Mouse (Mus musculus): ENCODE data around the gene Hist1h3c. TPM values are rescaled to one million over a fixed set of nuclear protein-coding genes. Genes with fewer than 3 reads are reported as not detected.
"Not testable (repeated sequence)": the region's sequence is repeated elsewhere in the genome, so short reads cannot be mapped to it uniquely, and the experiment has no call there.

Hist1h3c gene
- total RNA-seq, 2 experiments from 2014 or later = 1.9 to 2.6 TPM

GRCm38 (mm10) chr13:23743963-23744362 is 1.4 kb downstream of the Hist1h3c start:
- intact Hi-C loops (cut with DNase I) = loop anchor here (5.0 kb wide), 1 partner anchor 162 kb away; the partner anchor contains the start of gene Hist1h4d
- no peak for DNase-seq (ENCODE audit: low spot score in 2 of 2)

DNA sequence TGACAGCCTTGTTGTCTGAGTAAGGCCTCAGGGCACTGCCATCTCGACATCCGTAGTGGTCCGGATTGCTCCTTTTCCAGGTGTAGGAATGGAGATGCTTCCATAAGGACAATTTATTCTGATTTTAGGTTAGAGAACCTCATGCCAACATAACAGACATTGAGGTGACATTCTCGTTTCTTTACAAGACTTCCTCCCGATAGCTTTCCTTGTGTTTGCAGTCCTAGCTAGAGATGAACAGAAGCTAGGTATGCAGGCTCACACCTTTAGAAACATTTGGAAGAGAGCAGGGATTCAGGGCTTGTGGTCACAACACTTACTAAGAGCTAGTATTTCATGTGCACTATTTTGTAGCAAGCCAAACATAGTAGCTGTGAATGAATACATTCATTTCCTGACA is 2.2 kb downstream of the Hist1h3c start:
- no peak for DNase-seq (ENCODE audit: low spot score in 2 of 2)
- intact Hi-C loops (cut with DNase I) = loop anchor here (5.0 kb wide), 1 partner anchor 161 kb away; the partner anchor contains the start of gene Hist1h4d

- no peak for DNase-seq (ENCODE audit: low spot score in 2 of 2)
- intact Hi-C loops (cut with DNase I) = loop anchor here (5.0 kb wide), 1 partner anchor 160 kb away; the partner anchor contains the start of gene Hist1h4d
These were observed 3.4 kb downstream of the Hist1h3c start for GRCm38 (mm10) chr13:23742007-23742406.

- intact Hi-C loops (cut with DNase I) = loop anchor here (5.0 kb wide), 1 partner anchor 159 kb away; the partner anchor contains the start of gene Hist1h4d
- DNase-seq (ENCODE audit: low spot score in 2 of 2) = no peak
These were observed 4.5 kb downstream of the Hist1h3c start for GRCm38 (mm10) chr13:23740910-23741309.

DNA sequence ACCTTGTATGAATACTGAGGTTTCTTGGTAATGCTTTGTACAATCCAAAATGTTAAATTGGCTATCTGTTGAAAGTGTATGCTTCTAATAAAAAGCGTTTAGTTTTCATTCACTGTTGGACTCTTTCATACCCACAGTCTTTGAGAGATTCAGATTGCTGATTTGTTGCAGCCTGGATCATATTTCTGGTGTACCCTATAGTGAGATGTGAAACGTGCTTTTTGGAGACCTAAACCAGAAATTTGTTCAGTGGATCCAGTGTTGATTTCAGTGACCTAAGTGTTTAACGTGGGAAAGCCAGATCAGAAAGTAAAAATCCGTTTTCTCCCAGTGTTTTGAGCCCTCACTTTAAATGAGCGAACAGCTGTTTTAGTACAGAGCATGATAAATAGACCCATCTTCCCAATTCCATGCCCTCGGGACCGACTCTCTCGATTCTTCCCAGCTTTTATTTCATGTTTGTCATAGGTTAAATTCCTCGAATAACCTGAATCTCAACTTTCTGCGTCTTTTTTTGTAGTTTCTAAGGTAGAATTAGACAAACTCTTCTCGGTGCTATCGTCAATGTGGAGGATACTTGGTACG is 5.1 kb downstream of the Hist1h3c start:
- no peak for DNase-seq (ENCODE audit: low spot score in 2 of 2)
- intact Hi-C loops (cut with DNase I) = loop anchor here (5.0 kb wide), 1 partner anchor 158 kb away; the partner anchor contains the start of gene Hist1h4d

DNA sequence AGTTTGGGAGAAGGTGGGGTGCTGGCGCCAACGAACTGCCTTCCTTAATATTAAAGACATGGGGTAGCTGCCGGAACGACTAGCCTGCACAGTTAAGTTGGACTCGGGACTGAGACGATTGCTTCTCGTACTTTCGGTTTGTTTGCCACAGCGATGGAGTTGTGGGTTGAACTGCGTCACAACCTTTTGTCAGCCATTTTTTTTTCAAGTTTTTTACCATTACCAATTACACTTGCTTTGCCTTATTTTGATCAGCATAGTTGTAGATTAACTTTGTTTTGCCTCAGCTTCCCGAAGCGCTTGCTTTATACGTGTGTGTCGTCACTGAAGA is 5.5 kb downstream of the Hist1h3c start:
- intact Hi-C loops (cut with DNase I) = loop anchor here (2.0 to 5.0 kb wide), 3 partner anchors 41 to 158 kb away; partner anchors contain the start of genes Hist1h1e, Hist1h2be, Hist1h4c and Hist1h4d
- no peak for DNase-seq (ENCODE audit: low spot score in 2 of 2)

DNA sequence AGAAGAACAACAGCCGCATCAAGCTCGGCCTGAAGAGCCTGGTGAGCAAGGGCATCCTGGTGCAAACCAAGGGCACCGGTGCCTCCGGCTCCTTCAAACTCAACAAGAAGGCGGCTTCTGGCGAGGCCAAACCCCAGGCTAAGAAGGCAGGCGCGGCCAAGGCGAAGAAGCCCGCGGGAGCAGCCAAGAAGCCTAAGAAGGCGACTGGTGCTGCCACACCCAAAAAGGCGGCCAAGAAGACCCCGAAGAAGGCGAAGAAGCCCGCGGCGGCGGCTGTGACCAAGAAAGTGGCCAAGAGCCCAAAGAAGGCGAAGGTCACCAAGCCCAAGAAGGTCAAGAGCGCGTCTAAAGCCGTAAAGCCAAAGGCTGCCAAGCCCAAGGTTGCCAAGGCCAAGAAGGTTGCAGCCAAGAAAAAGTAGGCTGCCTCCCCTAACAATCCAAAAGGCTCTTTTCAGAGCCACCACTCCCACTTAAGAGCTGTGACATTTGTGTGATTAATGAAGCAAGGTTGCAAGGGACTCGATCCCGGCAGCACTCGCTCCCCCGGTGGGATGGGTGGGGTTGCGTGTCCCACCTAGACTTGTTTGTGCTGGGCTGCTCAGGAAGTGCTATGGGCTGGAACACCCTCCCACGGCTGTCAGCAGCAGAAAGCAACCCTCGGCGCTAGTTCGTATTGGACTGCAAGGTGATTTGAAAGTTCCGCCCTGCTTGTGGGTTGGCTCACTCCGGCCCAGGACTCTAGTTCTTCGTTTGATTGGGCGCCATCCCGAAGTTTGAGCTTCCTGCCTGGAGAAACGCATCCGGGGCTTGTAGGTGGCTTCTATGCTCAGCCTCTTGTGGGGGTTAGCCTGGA is 6.1 kb downstream of the Hist1h3c start:
- DNase-seq (ENCODE audit: low spot score in 2 of 2) = peak; percentile 94
- intact Hi-C loops (cut with DNase I) = loop anchor here (2.0 to 5.0 kb wide), 2 partner anchors 40 to 117 kb away; partner anchors contain the start of genes Hist1h1e, Hist1h2be and Hist1h4c

- intact Hi-C loops (cut with DNase I) = loop anchor here (2.0 to 5.0 kb wide), 2 partner anchors 40 to 116 kb away; partner anchors contain the start of genes Hist1h1e, Hist1h2be and Hist1h4c
- peak; percentile 88 to 89 for DNase-seq (ENCODE audit: low spot score in 2 of 2)
These were observed 6.7 kb downstream of the Hist1h3c start, which contains the start of gene Hist1h1c for GRCm38 (mm10) chr13:23738677-23739068. TSS of gene Hist1h1c (plus strand) at chr13:23738808.

DNA sequence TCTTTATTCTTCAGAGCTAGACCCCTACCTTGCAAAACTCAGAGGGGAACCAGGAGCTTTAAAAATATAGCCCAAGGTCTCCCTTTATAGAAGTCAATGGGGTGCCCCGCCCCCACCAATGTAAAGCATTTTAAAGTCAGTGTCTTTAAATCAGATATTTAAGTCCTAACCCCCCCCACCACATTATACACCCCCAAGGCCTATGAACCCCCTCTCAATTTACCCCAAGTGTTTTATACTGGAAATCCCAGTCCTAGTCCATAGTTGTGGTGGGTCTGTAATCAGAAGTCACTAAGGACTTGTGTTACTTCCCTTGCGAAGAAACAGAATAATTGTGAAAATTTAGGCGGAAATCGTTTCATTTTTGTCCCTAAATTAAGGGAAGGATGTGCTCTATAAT is 7.4 kb downstream of the Hist1h3c start:
- intact Hi-C loops (cut with DNase I) = loop anchor here (2.0 to 5.0 kb wide), 2 partner anchors 39 to 116 kb away; partner anchors contain the start of genes Hist1h1e, Hist1h2be and Hist1h4c
- DNase-seq (ENCODE audit: low spot score in 2 of 2) = no peak

DNA sequence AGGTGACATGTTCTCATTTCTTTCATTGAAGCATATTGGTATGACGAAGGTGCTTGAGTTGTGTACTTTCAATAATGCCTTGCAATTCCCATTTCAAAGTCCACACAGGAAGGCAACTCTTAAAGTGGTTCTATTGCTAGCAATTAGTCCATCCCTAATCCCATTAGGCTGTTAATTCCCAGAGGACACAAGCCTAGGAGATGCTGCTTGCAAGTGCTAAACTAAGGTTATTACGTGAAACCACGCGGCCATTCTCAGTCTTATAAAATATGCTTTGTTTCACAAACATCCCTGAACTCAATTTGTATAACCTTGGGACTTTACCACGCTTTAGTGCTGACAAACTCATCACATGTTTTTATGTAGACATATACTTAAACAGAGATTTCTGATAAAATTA is 8.3 kb downstream of the Hist1h3c start:
- intact Hi-C loops (cut with DNase I) = loop anchor here (5.0 kb wide), 1 partner anchor 115 kb away; the partner anchor contains the start of genes Hist1h1e and Hist1h2be

GRCm38 (mm10) chr13:23732156-23732804 is 13.1 kb downstream of the Hist1h3c start:
- DNase-seq (ENCODE audit: low spot score in 2 of 2) = no peak
- intact Hi-C loops (cut with DNase I) = loop anchor here (1.0 kb wide), 1 partner anchor 31 kb away; no protein-coding TSS in a partner anchor

More for the DNA sequence above, 8.3 kb downstream of the Hist1h3c start:
- no peak for DNase-seq (ENCODE audit: low spot score in 2 of 2)

GRCm38 (mm10) chr13:23730479-23730878 is 14.9 kb downstream of the Hist1h3c start:
- no peak for DNase-seq (ENCODE audit: low spot score in 2 of 2)
- intact Hi-C loops (cut with DNase I) = no loop called here

DNA sequence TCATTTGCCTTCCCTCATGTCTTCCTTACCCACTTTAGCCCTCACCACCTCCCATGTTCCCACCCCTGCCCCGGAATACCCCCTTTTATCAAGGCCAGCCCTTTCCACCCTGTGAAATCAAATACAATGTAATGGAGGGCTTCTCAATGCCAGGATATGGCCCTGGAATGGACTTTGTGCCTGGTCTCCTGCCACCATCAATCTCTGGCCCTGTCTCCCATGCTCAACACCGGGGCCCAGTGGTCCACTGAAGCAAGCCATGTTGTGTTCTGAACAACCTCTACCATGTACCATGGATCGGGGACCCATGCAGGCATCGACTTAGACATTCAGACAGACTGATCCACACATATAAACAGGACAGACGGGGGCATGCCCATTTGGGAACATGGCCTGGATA is 15.7 kb downstream of the Hist1h3c start:
- no peak for DNase-seq (ENCODE audit: low spot score in 2 of 2)
- intact Hi-C loops (cut with DNase I) = no loop called here

DNA sequence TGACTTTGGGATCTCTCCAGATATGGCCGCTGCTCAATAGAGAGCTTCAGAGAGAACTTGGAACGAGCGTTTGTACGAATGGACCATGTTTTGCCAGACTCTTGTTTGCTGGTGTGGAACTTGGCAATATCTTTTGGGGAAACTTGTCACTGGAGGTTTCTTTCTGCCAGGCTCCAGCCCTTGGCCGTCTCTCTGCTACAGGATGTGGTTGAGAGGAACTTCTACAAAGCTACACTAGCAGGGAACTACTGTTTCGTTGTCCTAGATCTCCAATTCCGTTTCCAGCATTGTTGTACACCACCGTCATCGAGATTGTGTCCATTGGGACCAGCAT is 16.2 kb downstream of the Hist1h3c start:
- no peak for DNase-seq (ENCODE audit: low spot score in 2 of 2)
- intact Hi-C loops (cut with DNase I) = no loop called here

DNA sequence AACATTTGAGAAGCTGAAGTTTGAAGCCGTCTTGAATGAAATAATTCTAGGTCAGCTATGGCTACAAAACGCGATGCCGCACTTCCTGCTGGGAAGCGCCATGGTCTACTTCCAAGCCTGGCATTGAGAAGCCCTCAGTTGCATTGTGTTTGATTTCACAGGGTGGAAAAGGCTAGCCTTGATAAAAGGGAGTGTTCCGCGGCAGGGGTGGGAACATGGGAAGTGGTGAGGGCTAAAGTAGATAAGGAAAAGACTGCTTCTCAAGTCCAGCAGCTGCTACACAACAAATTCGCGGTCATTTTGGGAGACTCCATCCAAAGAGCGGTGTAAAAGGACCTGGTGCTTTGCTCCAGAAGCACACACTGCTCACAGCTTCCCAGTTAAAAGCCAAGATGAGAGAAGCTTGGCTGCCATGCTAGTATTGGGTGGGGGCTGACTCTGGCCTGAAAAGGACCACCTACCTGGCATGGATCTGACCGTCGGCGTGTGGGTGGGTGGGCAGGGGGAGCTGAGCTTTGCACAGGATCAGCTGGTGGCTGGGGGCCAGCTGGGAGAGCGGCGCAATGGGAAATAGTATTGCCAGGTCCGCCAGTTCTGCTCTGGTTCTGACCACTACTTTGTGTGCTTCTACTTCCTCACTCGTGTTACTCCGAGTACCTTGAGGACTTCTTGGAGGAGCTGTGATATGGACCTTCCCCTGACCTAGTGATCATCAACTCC is 16.8 kb downstream of the Hist1h3c start:
- intact Hi-C loops (cut with DNase I) = no loop called here
- no peak for DNase-seq (ENCODE audit: low spot score in 2 of 2)

DNA sequence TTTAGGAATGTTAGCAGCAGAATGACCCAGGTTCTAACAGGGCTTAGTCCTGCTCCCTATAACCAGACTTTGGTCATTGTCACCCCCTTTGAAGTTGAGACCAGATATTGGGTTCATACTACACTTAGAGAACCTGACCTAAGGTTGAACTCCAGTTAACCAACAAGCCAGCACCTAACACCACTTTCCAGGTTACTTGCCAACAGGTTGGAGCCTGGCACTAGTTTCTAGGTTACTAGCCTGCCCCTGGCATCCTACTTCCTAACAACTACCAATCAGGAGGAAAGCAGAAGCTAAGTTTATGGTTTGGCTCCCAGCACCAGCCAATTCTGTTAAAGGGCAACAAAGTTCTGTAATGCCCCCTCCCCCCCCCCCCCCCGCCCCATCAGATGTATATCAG is 20.2 kb downstream of the Hist1h3c start:
- DNase-seq (ENCODE audit: low spot score in 2 of 2) = no peak
- intact Hi-C loops (cut with DNase I) = no loop called here

DNA sequence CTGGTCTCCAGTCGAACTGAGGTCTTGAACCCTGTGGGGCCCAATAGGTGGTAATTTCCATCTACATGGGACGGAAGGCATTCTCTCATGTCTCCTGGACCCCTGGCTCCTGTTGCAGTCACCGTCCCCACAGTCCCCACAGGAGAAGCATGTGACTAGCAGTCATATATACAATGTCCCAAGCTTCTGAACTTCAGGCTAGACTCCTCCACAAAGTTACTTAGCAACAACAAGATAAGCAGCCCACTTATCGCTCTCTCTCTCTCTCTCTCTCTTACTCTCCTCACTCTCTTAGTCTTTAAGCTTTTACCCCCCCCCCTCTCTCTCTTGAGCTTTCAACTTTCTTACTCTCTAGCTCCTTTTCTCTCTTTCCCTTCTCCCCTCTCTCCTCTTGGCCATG is 21.2 kb downstream of the Hist1h3c start:
- intact Hi-C loops (cut with DNase I) = no loop called here
- no peak for DNase-seq (ENCODE audit: low spot score in 2 of 2)

DNA sequence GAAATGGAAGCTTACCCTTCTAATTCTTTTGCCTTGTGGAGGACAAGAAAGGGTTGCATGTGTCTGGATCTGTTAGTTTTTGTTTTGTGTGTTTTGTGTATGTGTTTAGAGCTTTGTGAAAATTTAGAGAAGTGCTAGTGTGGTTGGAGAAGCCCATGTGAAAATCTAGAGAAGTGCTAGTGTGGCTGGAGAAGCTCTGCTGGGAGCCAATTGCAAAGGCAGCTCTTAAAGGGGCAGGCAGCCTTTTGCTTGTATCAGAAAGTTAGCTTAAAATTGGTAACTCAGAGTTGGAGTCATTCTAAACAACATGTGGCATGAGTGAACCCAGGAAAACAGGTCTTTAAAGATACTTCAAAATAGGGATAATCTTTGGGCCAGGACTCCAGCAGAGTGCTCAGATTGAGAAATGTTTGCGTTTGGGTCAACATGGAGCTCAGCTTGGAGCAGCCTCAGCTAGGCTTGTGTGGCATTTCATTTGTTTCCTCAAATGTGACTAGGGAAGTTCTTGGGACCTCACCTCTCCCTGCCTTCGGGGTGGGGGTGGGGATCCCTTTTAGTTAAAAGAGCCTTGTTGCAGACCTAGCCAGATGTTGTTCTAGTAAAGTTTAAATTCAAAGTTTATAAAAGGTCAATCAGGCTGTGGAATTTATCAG is 27.7 kb downstream of the Hist1h3c start:
- intact Hi-C loops (cut with DNase I); DNase-seq (ENCODE audit: low spot score in 2 of 2): not testable (repeated sequence)

- intact Hi-C loops (cut with DNase I) = no loop called here
- no peak for DNase-seq (ENCODE audit: low spot score in 2 of 2)
These were observed 28.2 kb downstream of the Hist1h3c start for GRCm38 (mm10) chr13:23717176-23717575.

Data from left cerebral cortex, postnatal 36 days (tissue).